Mouse (Mus musculus): ENCODE results near the gene Lrp6. TPM values are rescaled to one million over a fixed set of nuclear protein-coding genes. Genes with fewer than 3 reads are reported as not detected.

Lrp6 gene
- total RNA-seq (2021): 10 to 100 TPM; 42.9 to 46.1 TPM
- long read RNA-seq, experiment 1, full-length matches to known transcripts: 3 of 34 reads
- long read RNA-seq, experiment 1, partial matches to known transcripts: 20 of 34 reads
- long read RNA-seq, experiment 1, other reads (novel, unspliced or antisense): 11 of 34 reads
- long read RNA-seq, experiment 2, full-length matches to known transcripts: 2 of 36 reads
- long read RNA-seq, experiment 2, partial matches to known transcripts: 20 of 36 reads
- long read RNA-seq, experiment 2, other reads (novel, unspliced or antisense): 14 of 36 reads

GRCm38 (mm10) chr6:134566818-134567485 is at the start of gene Lrp6:
Gene Lrp6, minus strand, starts transcription at chr6:134566965.
- DNase-seq: peak; percentile 87

GRCm38 (mm10) chr6:134614723-134615648 is 48.2 kb upstream of the Lrp6 start:
- DNase-seq: peak; percentile 75

DNA sequence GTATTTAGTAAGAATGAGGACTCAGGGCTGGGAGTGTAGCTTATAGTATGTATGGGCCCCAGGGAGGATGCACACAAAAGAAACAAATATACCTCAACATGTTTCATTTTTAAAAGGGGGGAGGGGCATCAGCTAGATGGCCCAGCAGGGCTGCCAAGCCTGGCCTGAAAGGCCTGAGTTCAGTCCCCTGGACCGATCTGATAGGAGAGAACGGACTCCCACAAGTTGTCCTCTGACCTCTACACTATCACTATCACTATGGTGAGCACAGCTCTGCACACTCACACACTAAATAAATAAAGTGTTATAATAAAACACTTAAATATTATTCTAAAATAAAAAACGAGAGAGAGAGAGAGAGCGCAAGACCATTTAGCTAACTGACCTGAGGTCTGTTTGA is 47.6 kb upstream of the Lrp6 start:
- DNase-seq: no peak

DNA sequence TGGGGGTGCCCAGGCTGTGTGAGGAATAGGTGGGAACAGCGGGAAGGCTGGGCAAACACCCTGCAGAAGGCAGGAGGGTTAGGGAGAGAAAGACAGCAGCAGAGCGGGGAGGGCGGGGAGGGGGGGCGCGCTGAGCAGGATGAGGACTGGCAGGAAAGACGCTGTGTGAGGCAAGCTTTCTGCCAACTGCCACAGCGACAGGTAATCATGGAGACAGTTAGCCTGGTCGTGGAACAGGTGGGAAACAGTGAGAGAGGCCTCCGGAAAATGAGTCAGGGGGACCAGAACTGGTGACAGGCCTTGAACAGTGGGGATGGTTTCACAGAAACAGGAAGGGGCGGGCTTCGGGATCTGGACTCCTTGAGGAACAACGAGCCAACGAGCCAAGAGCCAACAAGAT is 45.1 kb upstream of the Lrp6 start:
- no peak for DNase-seq

DNA sequence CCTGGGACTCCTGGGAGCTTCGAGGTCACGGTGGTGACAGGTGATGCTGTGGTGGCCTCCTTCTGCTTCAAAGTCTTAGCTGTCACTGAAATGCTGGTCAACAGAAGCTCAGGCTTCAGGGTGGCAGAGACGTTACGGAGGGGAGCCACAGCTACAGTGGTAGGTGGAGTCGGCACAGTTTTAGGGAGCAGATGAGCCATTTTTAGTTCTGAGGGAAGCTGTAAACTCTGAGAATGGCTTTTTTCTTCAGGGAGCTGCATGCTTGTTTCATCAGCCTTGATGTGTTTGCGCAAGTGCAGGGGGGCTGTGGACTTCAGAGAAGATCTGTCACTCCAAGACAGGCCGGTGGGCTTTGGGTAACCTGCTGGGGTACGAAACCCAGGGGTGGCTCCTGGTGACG is 43.6 kb upstream of the Lrp6 start:
- no peak for DNase-seq

DNA sequence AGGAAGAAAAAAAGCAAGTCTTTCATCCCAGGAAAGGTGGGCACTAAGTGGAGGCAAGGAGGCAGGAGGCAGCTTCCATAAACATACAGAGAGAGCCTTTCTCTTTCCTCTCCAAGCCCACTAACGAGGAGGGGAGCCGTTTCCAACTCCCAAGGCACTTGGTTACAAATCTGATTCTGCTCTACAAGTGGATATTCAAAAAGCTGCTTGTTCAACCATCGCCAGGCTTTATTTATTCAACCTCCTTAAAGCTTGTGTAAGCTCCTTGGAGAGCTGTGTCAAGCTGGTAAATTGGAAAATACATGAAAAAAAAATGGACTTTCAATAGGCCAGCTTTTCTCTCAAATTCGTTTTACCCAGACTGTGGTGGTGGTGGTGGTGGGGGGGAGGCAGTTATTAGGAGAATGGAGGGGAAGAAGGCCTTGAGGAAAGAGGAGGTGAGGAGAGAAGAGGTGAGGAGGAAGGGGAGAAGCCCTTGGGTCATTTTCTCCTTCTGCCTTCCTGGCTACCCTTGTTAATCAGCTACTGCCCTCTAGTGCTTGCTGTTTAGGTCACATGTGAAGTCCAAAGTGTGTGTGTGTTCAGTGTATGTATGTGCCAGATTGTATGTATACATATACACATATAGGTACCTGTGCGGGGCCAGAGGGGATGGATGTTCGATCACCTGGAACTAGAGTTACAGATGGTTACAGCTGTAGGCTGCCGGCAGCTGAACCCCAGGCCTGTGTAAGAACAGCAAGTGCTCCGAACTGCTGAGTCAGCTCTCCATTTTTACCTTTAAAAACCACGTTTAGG is 40.4 kb upstream of the Lrp6 start:
- DNase-seq: no peak

DNA sequence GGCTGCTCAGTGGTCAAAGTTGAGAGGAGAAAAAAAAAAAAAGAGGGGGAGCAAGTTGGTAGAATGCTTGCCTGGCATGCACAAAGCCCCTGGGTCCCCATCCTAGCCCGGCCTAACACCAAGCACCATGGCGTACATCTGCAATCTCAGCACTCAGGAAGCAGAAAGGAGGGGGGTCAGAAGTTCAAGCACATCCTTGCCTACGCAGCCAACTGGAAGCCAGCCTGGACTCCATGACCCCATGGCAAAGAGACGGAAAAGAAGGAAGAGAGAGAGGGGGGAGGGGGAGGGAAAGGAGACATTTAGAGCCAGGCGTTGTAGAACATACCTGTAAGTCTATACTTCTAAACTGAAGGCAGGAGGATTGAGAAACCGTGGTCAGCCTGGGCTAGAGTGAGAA is 39.8 kb upstream of the Lrp6 start:
- no peak for DNase-seq

- no peak for DNase-seq
Measured at GRCm38 (mm10) chr6:134605196-134605595, 38.4 kb upstream of the Lrp6 start.

DNA sequence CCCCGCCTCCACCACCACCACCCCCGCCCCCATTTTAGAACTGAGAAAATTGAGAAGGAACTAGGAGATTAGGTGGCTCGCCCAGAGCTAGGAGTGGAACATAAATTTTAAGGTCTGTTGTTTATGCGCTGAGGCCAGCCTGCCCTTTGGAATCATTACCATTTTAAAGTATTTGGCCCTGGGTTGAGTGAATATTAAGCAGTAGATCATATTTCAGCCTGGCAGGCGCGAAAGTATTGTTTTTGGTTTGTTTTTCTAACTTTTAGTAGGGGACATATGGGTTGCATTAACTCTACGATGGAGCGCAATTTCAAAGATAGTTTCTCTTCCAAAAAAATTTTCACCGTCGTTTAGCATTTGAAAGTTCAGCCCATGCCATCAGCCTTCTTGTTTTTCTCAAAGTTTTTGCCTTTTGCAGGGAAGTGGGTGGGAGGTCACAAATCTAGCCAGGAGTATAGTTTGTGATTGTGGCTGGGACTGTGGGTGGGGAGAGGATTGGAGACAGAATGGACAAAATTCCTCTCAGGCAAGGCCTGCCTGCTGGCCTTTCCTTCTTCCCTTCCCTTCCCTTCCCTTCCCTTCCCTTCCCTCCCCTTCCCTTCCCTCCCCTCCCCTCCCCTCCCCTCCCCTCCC is 35.7 kb upstream of the Lrp6 start:
- peak; percentile 21 for DNase-seq

- DNase-seq: peak; percentile 25
Measured at GRCm38 (mm10) chr6:134601766-134602165, 35.0 kb upstream of the Lrp6 start.

DNA sequence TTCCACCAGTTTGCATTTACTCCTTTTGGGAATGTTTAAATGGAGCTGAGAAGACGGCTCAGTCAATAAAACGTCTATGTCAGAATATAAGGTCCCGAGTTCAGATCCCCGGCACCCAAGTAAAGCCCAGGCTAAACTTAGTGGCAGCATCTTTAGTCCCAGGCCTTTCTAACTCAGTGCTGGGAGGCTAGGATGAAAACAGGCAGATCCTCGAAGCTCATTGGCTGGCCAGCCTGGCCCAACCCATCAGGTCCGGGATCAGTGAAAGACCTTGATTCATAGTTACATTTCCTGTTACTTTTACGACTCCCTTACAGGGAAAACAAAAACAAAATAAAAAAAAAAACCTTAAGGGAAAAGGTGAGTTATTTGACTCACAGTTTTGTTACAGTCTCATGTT is 34.4 kb upstream of the Lrp6 start:
- DNase-seq: no peak

- no peak for DNase-seq
Measured at GRCm38 (mm10) chr6:134599239-134599638, 32.5 kb upstream of the Lrp6 start.

- DNase-seq: no peak
Measured at GRCm38 (mm10) chr6:134597651-134598229, 31.0 kb upstream of the Lrp6 start.

GRCm38 (mm10) chr6:134594569-134595442 is 28.0 kb upstream of the Lrp6 start:
- peak; percentile 44 for DNase-seq

- DNase-seq: no peak
Measured at GRCm38 (mm10) chr6:134591614-134592013, 24.8 kb upstream of the Lrp6 start.

- no peak for DNase-seq
Measured at GRCm38 (mm10) chr6:134586241-134586640, 19.5 kb upstream of the Lrp6 start.

- DNase-seq: no peak
Measured at GRCm38 (mm10) chr6:134584616-134585015, 17.9 kb upstream of the Lrp6 start.

GRCm38 (mm10) chr6:134582110-134582509 is 15.3 kb upstream of the Lrp6 start:
- no peak for DNase-seq

- no peak for DNase-seq
Measured at GRCm38 (mm10) chr6:134579506-134579905, 12.7 kb upstream of the Lrp6 start.

DNA sequence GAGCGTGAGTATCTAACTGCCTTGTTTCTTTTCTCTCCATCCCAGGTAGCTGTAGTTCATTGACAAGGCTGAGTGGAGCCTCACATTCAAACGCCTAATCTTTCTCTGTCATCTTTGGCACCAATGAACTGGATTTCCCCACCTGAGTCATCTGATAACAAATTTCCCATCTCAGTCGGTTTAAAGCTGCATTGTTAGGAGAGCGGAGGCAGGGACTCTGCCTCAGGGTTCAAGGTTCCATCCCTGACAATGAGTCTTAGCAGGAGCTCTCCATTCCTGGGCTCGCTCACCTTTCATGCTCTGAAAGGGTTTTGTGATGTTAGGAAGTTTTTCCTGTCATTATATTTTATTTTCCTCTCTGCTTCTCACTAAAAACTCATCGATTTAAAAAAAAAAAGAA is 11.3 kb upstream of the Lrp6 start:
- DNase-seq: no peak
